Mouse (Mus musculus): ENCODE measurements at regions not wholly inside any gene's neighbourhood (a gene's known extent, or its start where the extent isn't known, plus 50 kb on each side); places are given as distances from the start of the nearest gene placed in this dataset.
A peak's percentile ranks its signal among the peaks of the same experiment; 100 is the strongest.

DNA sequence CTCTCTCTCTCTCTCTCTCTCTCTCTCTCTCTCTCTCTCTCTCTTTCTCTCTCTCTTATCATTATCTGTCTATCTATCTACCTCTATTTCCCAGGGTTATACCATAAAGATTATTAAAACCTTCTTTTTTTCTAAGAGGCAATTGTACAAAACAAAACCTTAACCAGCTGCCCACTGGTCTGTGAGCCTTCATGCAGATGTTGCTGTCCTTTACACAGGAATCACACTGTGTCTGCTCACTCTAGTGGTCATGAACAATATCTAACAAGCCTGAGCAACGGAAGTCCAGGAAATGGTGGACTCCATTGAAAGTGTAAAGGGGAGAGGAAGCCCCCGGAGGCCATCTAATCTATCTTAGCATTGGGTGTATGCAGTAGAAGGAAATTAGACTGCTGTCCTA lies 156.9 kb upstream of the Sox11 start:
- Histone ChIP-seq H3K9ac (replicated peaks; ENCODE audit: low read depth, low read length) (no peak overlapping the region), H3K27ac (ENCODE audit: low read length) (no peak overlapping the region), H3K4me2 (replicated peaks; ENCODE audit: low read depth, low read length) (no peak overlapping the region), H3K9me3 (ENCODE audit: control insufficient read depth, low read depth, low read length) (no peaks in the 10 kb centered on the region), H3K4me1 (ENCODE audit: control insufficient read depth, insufficient read depth, low read length) (peaks cover 6% of the 10 kb centered on the region; the same call in 1 of the 2 replicates), H3K4me3 (ENCODE audit: low read depth, low read length) (no peak overlapping the region), H3K27me3 (ENCODE audit: control insufficient read depth, insufficient read depth, low read length) (no peaks in the 10 kb centered on the region), H3K36me3 (ENCODE audit: control insufficient read depth, insufficient read depth, low read length) (no peaks in the 10 kb centered on the region)
- ATAC-seq (ENCODE audit: insufficient number of reproducible peaks, insufficient read depth, low FRiP score, low read depth), result no peak
- WGBS, result 64% methylated on average over 2 of the region's 2 CpGs

- Histone ChIP-seq H3K4me1 (ENCODE audit: control insufficient read depth, insufficient read depth, low read length) (peaks cover 11% of the 10 kb centered on the region; the same call in 1 of the 2 replicates), H3K4me3 (ENCODE audit: low read depth, low read length) (no peak overlapping the region), H3K27ac (ENCODE audit: low read length) (no peak overlapping the region), H3K27me3 (ENCODE audit: control insufficient read depth, insufficient read depth, low read length) (no peaks in the 10 kb centered on the region), H3K4me2 (replicated peaks; ENCODE audit: low read depth, low read length) (no peak overlapping the region), H3K36me3 (ENCODE audit: control insufficient read depth, insufficient read depth, low read length) (no peaks in the 10 kb centered on the region), H3K9ac (replicated peaks; ENCODE audit: low read depth, low read length) (no peak overlapping the region), H3K9me3 (ENCODE audit: control insufficient read depth, low read depth, low read length) (no peaks in the 10 kb centered on the region)
- WGBS, result 41% methylated on average over 6 of the region's 6 CpGs
- ATAC-seq (ENCODE audit: insufficient number of reproducible peaks, insufficient read depth, low FRiP score, low read depth), result peak; percentile 30; the same call in 1 of the 2 replicates
Observed at GRCm38 (mm10) chr12:27496826-27497557, 154.6 kb upstream of the Sox11 start.

DNA sequence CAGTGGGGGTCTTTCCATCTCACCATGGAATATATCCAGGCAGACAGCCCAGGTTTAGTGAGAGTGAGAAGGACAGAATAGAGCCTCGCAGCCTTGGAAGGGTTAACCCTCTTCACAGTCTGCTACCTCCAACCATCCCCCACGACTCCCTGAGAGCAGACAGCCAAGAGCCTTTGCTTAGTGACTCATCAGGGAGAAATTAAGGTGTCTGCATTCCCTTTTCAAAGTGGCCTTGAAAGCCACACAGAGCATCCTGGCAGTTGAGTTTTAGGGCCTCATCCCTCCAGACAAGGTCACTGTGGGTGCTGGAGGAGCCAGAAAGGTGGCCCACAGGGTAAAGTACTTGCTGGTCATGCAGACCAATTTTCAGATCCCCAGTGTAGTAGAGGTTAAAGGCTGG lies 149.9 kb upstream of the Sox11 start:
- Histone ChIP-seq H3K4me1 (ENCODE audit: control insufficient read depth, insufficient read depth, low read length) (0 out of 2 replicates have a peak, but pooled peaks cover 5% of the 10 kb centered on the region), H3K9me3 (ENCODE audit: control insufficient read depth, low read depth, low read length) (no peaks in the 10 kb centered on the region), H3K4me3 (ENCODE audit: low read depth, low read length) (no peak overlapping the region), H3K27ac (ENCODE audit: low read length) (no peak overlapping the region), H3K9ac (replicated peaks; ENCODE audit: low read depth, low read length) (no peak overlapping the region), H3K27me3 (ENCODE audit: control insufficient read depth, insufficient read depth, low read length) (no peaks in the 10 kb centered on the region), H3K36me3 (ENCODE audit: control insufficient read depth, insufficient read depth, low read length) (no peaks in the 10 kb centered on the region), H3K4me2 (replicated peaks; ENCODE audit: low read depth, low read length) (no peak overlapping the region)
- no peak for ATAC-seq (ENCODE audit: insufficient number of reproducible peaks, insufficient read depth, low FRiP score, low read depth)
- 28% methylated on average over 2 of the region's 2 CpGs for WGBS

GRCm38 (mm10) chr12:27481230-27481629 lies 138.9 kb upstream of the Sox11 start:
- no peak for ATAC-seq (ENCODE audit: insufficient number of reproducible peaks, insufficient read depth, low FRiP score, low read depth)
- no peak overlapping the region for H3K4me2 ChIP-seq (replicated peaks; ENCODE audit: low read depth, low read length)
- H3K4me1 ChIP-seq (ENCODE audit: control insufficient read depth, insufficient read depth, low read length), result no peaks in the 10 kb centered on the region
- no peak overlapping the region for H3K27ac ChIP-seq (ENCODE audit: low read length)
- no peaks in the 10 kb centered on the region for H3K36me3 ChIP-seq (ENCODE audit: control insufficient read depth, insufficient read depth, low read length)
- no peak overlapping the region for H3K4me3 ChIP-seq (ENCODE audit: low read depth, low read length)
- no peaks in the 10 kb centered on the region for H3K9me3 ChIP-seq (ENCODE audit: control insufficient read depth, low read depth, low read length)
- H3K9ac ChIP-seq (replicated peaks; ENCODE audit: low read depth, low read length), result no peak overlapping the region
- H3K27me3 ChIP-seq (ENCODE audit: control insufficient read depth, insufficient read depth, low read length), result no peaks in the 10 kb centered on the region

GRCm38 (mm10) chr12:27479601-27480001 lies 137.2 kb upstream of the Sox11 start:
- Histone ChIP-seq H3K27me3 (ENCODE audit: control insufficient read depth, insufficient read depth, low read length) (no peaks in the 10 kb centered on the region), H3K4me2 (replicated peaks; ENCODE audit: low read depth, low read length) (no peak overlapping the region), H3K4me1 (ENCODE audit: control insufficient read depth, insufficient read depth, low read length) (0 out of 2 replicates have a peak, but pooled peaks cover 3% of the 10 kb centered on the region), H3K4me3 (ENCODE audit: low read depth, low read length) (no peak overlapping the region), H3K36me3 (ENCODE audit: control insufficient read depth, insufficient read depth, low read length) (no peaks in the 10 kb centered on the region), H3K27ac (ENCODE audit: low read length) (no peak overlapping the region), H3K9ac (replicated peaks; ENCODE audit: low read depth, low read length) (no peak overlapping the region), H3K9me3 (ENCODE audit: control insufficient read depth, low read depth, low read length) (no peaks in the 10 kb centered on the region)
- ATAC-seq (ENCODE audit: insufficient number of reproducible peaks, insufficient read depth, low FRiP score, low read depth), result no peak
- WGBS, result 89% methylated on average over 7 of the region's 7 CpGs

- no peak overlapping the region for H3K4me3 ChIP-seq (ENCODE audit: low read depth, low read length)
- ATAC-seq (ENCODE audit: insufficient number of reproducible peaks, insufficient read depth, low FRiP score, low read depth), result no peak
- no peak overlapping the region for H3K27ac ChIP-seq (ENCODE audit: low read length)
- H3K27me3 ChIP-seq (ENCODE audit: control insufficient read depth, insufficient read depth, low read length), result no peaks in the 10 kb centered on the region
- H3K36me3 ChIP-seq (ENCODE audit: control insufficient read depth, insufficient read depth, low read length), result no peaks in the 10 kb centered on the region
- H3K4me2 ChIP-seq (replicated peaks; ENCODE audit: low read depth, low read length), result no peak overlapping the region
- H3K9ac ChIP-seq (replicated peaks; ENCODE audit: low read depth, low read length), result no peak overlapping the region
- H3K4me1 ChIP-seq (ENCODE audit: control insufficient read depth, insufficient read depth, low read length), result peaks cover 3% of the 10 kb centered on the region; the same call in 1 of the 2 replicates
- H3K9me3 ChIP-seq (ENCODE audit: control insufficient read depth, low read depth, low read length), result no peaks in the 10 kb centered on the region
- 37% methylated on average over 4 of the region's 4 CpGs for WGBS
Observed at GRCm38 (mm10) chr12:27474631-27475030, 132.3 kb upstream of the Sox11 start.

GRCm38 (mm10) chr12:27471557-27471956 lies 129.2 kb upstream of the Sox11 start:
- Histone ChIP-seq H3K36me3 (ENCODE audit: control insufficient read depth, insufficient read depth, low read length) (no peaks in the 10 kb centered on the region), H3K27ac (ENCODE audit: low read length) (no peak overlapping the region), H3K27me3 (ENCODE audit: control insufficient read depth, insufficient read depth, low read length) (no peaks in the 10 kb centered on the region), H3K4me1 (ENCODE audit: control insufficient read depth, insufficient read depth, low read length) (peaks cover 3% of the 10 kb centered on the region; the same call in 1 of the 2 replicates), H3K9me3 (ENCODE audit: control insufficient read depth, low read depth, low read length) (no peaks in the 10 kb centered on the region), H3K9ac (replicated peaks; ENCODE audit: low read depth, low read length) (no peak overlapping the region), H3K4me3 (ENCODE audit: low read depth, low read length) (no peak overlapping the region), H3K4me2 (replicated peaks; ENCODE audit: low read depth, low read length) (no peak overlapping the region)
- WGBS, result 18% methylated on average over 5 of the region's 5 CpGs
- no peak for ATAC-seq (ENCODE audit: insufficient number of reproducible peaks, insufficient read depth, low FRiP score, low read depth)

- no peaks in the 10 kb centered on the region for H3K27me3 ChIP-seq (ENCODE audit: control insufficient read depth, insufficient read depth, low read length)
- no peak overlapping the region for H3K9ac ChIP-seq (replicated peaks; ENCODE audit: low read depth, low read length)
- no peak for ATAC-seq (ENCODE audit: insufficient number of reproducible peaks, insufficient read depth, low FRiP score, low read depth)
- H3K27ac ChIP-seq (ENCODE audit: low read length), result no peak overlapping the region
- no peak overlapping the region for H3K4me3 ChIP-seq (ENCODE audit: low read depth, low read length)
- peaks cover 11% of the 10 kb centered on the region for H3K4me1 ChIP-seq (ENCODE audit: control insufficient read depth, insufficient read depth, low read length)
- no peaks in the 10 kb centered on the region for H3K36me3 ChIP-seq (ENCODE audit: control insufficient read depth, insufficient read depth, low read length)
- no peaks in the 10 kb centered on the region for H3K9me3 ChIP-seq (ENCODE audit: control insufficient read depth, low read depth, low read length)
- H3K4me2 ChIP-seq (replicated peaks; ENCODE audit: low read depth, low read length), result no peak overlapping the region
Observed at GRCm38 (mm10) chr12:27470346-27470745, 128.0 kb upstream of the Sox11 start.

DNA sequence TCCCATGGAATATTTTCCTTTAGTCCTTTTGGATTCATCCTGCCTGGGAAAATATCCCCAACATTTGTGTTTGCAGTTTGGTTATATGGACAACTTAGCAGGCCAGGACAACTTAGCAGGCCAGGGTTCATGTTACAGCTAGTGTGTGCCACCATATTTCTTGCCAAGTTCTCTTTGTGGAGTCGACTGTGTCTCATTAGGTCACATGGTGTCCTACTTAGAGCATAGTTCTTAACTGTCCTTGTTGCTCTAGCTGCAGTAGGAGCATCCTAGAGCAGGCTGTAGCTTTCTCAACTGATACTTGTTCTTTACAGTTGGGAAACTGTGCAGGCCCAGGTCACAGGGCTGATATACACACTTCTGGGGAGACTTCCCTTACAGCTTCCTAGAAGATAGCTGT lies 126.4 kb upstream of the Sox11 start:
- ATAC-seq (ENCODE audit: insufficient number of reproducible peaks, insufficient read depth, low FRiP score, low read depth), result no peak
- H3K9ac ChIP-seq (replicated peaks; ENCODE audit: low read depth, low read length), result no peak overlapping the region
- no peaks in the 10 kb centered on the region for H3K36me3 ChIP-seq (ENCODE audit: control insufficient read depth, insufficient read depth, low read length)
- no peak overlapping the region for H3K4me2 ChIP-seq (replicated peaks; ENCODE audit: low read depth, low read length)
- 58% methylated on average over 1 of the region's 1 CpGs for WGBS
- no peak overlapping the region for H3K27ac ChIP-seq (ENCODE audit: low read length)
- no peak overlapping the region for H3K4me3 ChIP-seq (ENCODE audit: low read depth, low read length)
- H3K9me3 ChIP-seq (ENCODE audit: control insufficient read depth, low read depth, low read length), result no peaks in the 10 kb centered on the region
- no peaks in the 10 kb centered on the region for H3K27me3 ChIP-seq (ENCODE audit: control insufficient read depth, insufficient read depth, low read length)
- peaks cover 11% of the 10 kb centered on the region for H3K4me1 ChIP-seq (ENCODE audit: control insufficient read depth, insufficient read depth, low read length)
